8 mouse cellular contexts compared by ENCODE assay signal in the genomic region with DNA sequence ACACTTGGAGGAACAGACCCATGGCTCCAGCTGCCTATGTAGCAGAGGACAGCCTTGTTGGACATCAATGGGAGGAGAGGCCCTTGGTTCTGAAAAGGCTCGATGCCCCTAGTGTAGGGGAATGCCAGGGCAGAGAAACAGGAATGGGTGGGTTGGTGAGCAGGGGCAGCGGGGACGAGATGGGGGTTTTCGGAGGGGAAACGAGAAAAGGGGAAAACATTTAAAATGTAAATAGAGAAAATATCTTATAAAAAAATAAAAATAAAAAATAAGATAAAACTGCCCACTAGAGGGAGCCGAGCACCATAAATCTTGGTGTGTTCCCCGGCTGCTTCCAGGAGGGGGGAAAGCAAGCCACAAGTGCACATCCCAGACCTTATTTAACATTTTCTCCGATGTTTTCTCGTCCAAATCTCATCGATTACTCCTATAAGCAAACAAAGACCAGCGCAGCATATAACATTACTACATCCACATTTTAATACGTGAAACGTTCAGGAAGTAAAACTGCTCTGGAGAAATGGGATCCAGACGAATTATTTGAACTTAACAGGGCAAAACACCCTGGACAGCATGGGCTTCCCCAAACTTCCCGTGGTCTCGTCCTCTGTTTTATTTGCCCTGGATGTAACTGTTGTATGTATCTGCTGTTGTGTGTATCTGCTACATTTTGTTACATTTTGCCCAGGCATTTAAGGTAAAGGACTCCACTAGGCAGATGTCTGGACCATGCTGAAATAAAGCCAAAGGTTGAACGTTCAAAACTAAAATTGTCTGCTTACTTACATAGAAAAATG.
DNase-seq lines count a peak whose midpoint lies in the region; ATAC-seq and TF ChIP-seq lines count a peak whose summit lies in the region.

No protein-coding gene starts in this region.

- DNase-seq in 416B (ENCODE audit: low read depth) (peak; percentile 43), NIH3T3 (ENCODE audit: low read depth) (peak; percentile 65)
- peak; percentile 56 for DNase-seq in embryo, embryonic 9.5 days (ENCODE audit: extremely low spot score)
- DNase-seq in kidney, postnatal 14 days: peak; percentile 38
- peak; percentile 14 for DNase-seq in liver, postnatal 0 days
- no peak for DNase-seq in T-cell, adult 2 months (ENCODE audit: low spot score)

- TF ChIP-seq EP300 in liver, postnatal 0 days (IDR thresholded peaks at IDR 0.05; ENCODE audit: low read depth): no peak

- WGBS in heart, embryonic 13.5 days: 24% methylated on average over 17 of the region's 17 CpGs
- WGBS in liver, postnatal 0 days (ENCODE audit: insufficient replicate concordance): 20% methylated on average over 17 of the region's 17 CpGs
- 28% methylated on average over 17 of the region's 17 CpGs for WGBS in neural tube, embryonic 15.5 days

- H3K27me3 ChIP-seq in heart, embryonic 13.5 days (replicated peaks): no peaks in the 10 kb centered on the region
- H3K27me3 ChIP-seq in liver, postnatal 0 days (ENCODE audit: insufficient read depth, low read length): no peaks in the 10 kb centered on the region
- no peaks in the 10 kb centered on the region for H3K27me3 ChIP-seq in neural tube, embryonic 15.5 days (replicated peaks)

- ATAC-seq in heart, embryonic 13.5 days (ENCODE audit: extremely low read depth, insufficient number of reproducible peaks, low FRiP score, low TSS enrichment): no peak
- ATAC-seq in liver, postnatal 0 days: no peak
- peak; percentile 81; the same call in 1 of the 2 replicates for ATAC-seq in neural tube, embryonic 15.5 days (ENCODE audit: low FRiP score)

- H3K36me3 ChIP-seq in heart, embryonic 13.5 days: no peaks in the 10 kb centered on the region
- no peaks in the 10 kb centered on the region for H3K36me3 ChIP-seq in liver, postnatal 0 days (replicated peaks; ENCODE audit: insufficient read depth, low read length)
- no peaks in the 10 kb centered on the region for H3K36me3 ChIP-seq in neural tube, embryonic 15.5 days

- H3K9ac ChIP-seq in heart, embryonic 13.5 days: peak overlapping the region; percentile 59; the same call in 1 of the 2 replicates
- H3K9ac ChIP-seq in liver, postnatal 0 days (replicated peaks): no peak overlapping the region
- H3K9ac ChIP-seq in neural tube, embryonic 15.5 days (replicated peaks): no peak overlapping the region

- H3K27ac ChIP-seq in heart, embryonic 13.5 days (replicated peaks): no peak overlapping the region
- H3K27ac ChIP-seq in liver, postnatal 0 days (ENCODE audit: low read depth): no peak overlapping the region
- no peak overlapping the region for H3K27ac ChIP-seq in neural tube, embryonic 15.5 days (replicated peaks)

- TF ChIP-seq CTCF in liver, postnatal 0 days (IDR thresholded peaks at IDR 0.05; ENCODE audit: low read depth): peak; percentile 56

- H3K4me2 ChIP-seq in heart, embryonic 13.5 days: peak overlapping the region; percentile 62
- H3K4me2 ChIP-seq in liver, postnatal 0 days (ENCODE audit: low read depth, low read length): peak overlapping the region; percentile 48
- peak overlapping the region; percentile 48 for H3K4me2 ChIP-seq in neural tube, embryonic 15.5 days

- H3K9me3 ChIP-seq in heart, embryonic 13.5 days: no peaks in the 10 kb centered on the region
- H3K9me3 ChIP-seq in liver, postnatal 0 days (ENCODE audit: low read length): no peaks in the 10 kb centered on the region
- no peaks in the 10 kb centered on the region for H3K9me3 ChIP-seq in neural tube, embryonic 15.5 days (replicated peaks)

- H3K4me1 ChIP-seq in heart, embryonic 13.5 days: no peaks in the 10 kb centered on the region
- H3K4me1 ChIP-seq in liver, postnatal 0 days (ENCODE audit: insufficient read depth): no peaks in the 10 kb centered on the region
- no peaks in the 10 kb centered on the region; the same call in 1 of the 2 replicates for H3K4me1 ChIP-seq in neural tube, embryonic 15.5 days

- peak overlapping the region; percentile 36 for H3K4me3 ChIP-seq in heart, embryonic 13.5 days
- no peak overlapping the region for H3K4me3 ChIP-seq in liver, postnatal 0 days (ENCODE audit: low read depth, low read length)
- H3K4me3 ChIP-seq in neural tube, embryonic 15.5 days (replicated peaks): no peak overlapping the region
